Mouse (Mus musculus) ES-CJ7 (cell line): ENCODE data around the gene Orm1.
A peak's percentile ranks its signal among the peaks of the same experiment; 100 is the strongest.

ENCODE experiments used
- DNase-seq: peaks from one replicate; pipeline ENCODE4 v3.0.0; 2011; ENCODE audit warnings: low read depth, low spot score

The Orm1 gene

DNA sequence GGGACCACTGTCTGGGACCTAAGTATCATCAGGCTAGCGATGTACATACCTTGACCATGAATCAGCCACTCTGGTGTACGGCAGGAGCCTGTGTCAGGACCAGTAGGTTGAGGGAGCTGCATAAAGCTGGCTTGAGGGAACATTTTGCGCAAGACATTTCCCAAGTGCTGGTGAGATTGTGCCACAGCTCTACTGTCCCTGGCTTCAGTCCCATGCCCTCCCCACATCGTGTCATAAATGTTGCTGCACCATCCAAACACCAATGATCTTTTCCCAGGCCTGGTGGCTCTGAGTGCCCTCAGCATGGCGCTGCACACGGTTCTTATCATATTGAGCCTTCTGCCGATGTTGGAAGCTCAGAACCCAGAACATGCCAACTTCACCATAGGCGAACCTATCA lies at the start of gene Orm1:
TSS of gene Orm1 (plus strand) at position 266 of the 400 bp plus-strand sequence.
- no peak for DNase-seq

DNA sequence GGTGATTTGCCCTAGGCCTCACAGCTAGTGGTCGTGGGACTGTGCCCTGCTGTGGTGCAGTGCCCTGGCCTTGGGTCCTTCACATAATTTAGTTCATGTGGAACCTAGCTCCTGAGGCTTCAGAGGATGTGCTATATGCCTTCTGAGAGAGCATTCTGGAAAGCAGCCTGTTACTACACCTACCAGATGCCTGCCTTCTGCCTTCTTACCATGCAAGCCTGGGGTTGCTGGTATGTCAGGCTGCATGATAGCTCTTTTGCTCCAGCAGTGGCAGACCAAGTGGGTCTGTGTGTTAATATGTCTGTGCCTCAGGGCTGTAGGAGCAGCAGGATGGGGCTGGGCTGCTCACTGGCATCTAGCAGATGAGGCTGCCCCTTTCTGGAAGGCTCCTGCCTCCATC lies 48.7 kb upstream of the Orm1 start:
- no peak for DNase-seq

DNA sequence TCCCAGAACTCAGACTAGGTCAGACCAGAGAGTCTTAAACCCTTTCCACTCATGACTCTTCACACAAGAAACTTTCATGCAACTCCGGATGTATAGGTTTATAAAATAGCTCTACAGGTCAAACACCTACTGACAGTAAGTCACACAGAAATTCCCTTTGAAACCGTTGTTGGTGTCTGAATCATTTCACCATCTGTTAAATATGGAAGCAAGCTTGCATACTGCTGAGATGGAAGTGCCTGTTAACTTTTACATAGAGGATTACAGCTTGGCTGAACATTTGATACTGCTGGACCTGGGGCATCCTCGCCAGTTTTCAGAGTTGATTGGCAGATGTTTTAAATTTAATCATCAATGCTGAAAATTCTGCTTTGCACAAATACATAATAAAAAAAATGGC lies 48.1 kb upstream of the Orm1 start:
- DNase-seq, result no peak

DNA sequence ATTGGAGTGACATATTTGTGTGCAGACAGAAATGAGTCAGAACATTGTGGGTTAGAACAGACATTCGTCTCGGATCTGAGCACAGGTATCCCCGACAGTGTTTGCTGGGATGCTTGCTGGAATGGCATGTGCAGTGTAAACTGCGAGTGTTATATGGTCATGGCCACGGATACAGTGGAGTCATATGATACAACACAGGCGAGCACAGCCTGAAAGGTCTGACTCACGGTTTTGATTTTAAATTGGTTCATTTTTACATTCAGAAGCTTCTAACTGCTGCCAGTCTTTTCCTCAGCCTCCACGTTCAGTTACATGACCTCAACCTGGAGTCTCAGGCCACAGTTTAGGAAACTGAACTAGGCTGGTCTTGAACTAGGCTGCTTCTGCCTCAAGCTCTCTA lies 47.5 kb upstream of the Orm1 start:
- no peak for DNase-seq

DNA sequence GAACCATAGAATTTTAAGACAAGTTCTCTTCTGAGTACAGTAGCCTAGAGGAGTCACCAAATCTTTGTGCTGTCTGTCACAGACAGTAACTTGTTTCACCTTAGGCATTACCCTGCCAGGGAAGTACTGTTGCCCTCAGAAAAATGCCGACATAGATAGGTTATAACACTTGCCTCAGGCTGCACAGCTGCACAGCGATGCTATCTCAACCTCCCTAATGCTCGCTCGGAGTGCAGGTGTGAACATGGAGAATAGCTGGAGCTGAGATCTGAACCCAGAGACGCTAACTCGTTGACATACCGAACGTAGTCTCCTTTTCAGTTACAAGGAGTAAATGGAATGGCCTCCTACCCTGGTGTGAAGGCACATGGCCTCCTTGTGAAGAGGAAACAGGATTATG lies 46.2 kb upstream of the Orm1 start:
- no peak for DNase-seq

DNA sequence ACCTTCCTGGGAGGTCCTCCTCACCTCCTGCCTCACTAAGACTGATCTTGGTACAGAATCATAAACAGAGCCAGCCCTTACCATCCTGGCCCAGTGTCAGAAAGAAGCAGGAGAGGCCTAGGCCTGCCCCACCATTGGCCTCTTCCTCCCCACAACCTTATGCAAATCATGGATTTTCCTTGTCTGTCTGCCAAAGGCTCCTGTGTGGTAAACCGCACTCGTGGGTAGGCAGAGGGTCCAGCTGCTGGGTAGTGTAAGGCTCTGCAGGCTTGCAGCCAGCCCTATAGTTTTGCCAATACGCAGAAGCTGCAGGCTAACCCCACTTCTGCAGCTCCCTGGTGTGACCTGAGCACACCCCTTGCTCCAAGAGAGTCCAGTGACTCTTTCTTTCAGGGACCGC lies 41.7 kb upstream of the Orm1 start:
- DNase-seq, result no peak

DNA sequence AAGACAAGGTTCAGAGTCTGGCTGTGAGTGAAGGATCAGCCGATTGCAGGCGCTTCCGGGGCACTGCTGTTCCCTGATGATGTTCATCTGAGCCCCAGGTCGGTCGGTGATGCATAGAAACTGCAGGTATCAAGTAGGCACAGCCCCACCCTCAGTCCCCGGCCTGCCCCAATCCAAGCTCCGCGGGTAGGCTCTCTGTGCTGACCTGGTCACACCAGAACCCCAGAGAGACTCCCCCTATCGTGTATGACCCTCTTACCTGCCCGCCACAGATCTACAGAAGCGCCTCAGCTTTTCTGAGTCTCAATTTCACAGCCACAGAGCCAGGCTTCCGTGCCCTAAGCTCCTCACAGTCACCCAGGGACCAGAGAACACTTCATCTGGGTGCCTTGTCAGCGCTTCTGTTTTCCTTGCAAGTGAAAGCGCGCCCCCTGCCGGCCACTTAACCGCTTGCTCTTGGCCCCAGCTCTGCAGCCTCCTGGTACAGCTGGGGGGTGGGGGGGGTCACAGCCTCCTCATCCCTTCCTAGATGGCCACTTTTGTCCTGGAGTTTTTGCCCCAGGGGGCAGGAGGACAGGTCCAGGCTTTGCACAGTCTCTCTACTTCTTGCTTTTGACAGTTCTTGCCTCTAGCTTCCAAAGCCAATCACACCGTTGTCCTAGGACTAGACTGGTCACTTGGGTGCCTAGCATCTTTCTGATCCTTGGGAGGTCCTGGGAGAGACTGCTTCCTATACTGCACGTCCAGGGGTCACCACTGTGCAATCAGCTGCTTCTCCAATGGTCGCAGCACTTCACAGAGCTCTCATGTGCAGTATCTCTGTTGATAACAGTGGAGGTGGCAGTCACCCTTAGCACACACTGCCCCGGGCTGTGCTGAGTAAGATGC lies 36.9 kb upstream of the Orm1 start:
- peak; percentile 68 for DNase-seq

DNA sequence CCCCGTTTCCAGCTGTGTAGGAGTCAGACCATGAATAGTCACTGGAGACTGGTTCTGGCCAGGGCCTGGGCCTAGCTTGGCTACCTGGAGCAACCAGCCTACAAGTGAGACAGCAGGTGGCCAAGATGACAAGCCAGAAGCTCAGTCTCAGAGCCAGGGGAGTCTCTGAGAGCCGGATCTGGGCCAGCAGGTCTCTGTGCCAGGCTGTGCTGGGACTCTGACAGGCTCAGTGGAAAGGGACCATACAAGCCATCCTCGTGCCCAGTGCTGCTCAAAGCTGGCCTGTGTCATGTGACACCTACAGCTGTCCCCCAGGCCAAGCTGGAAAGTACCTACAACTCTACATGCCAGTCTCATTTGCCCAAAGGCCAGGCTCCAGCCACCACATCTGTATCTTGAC lies 36.0 kb upstream of the Orm1 start:
- no peak for DNase-seq

DNA sequence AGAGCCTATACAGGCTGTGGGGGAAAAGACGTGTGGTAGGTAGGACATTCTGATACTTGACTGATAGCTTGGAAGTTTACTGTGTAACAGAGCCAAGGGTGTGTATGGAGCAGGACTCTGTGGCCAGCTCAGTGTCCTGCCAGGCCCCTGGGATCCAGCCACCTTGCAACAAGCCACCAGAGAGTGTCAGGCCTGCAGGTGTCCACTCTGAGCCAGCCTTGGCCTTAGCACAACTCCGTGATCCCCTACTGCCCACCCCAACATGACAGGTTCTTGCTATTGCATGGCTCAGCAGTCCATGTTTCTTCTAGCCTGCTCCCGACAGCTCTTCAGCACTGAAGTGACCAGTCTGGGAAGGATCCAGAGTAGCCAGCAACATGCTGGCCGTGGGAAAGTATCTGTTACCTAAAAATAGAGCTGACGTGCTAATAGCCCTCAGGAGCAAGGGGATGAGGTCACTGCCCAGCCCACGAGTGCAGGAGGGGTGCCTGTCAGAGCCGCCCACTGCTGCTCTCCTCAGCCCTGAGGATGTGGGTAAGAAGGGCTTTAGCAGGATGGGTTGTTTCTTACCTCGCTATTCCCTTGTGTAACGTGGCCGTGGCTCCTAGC lies 34.0 kb upstream of the Orm1 start:
- DNase-seq, result no peak

DNA sequence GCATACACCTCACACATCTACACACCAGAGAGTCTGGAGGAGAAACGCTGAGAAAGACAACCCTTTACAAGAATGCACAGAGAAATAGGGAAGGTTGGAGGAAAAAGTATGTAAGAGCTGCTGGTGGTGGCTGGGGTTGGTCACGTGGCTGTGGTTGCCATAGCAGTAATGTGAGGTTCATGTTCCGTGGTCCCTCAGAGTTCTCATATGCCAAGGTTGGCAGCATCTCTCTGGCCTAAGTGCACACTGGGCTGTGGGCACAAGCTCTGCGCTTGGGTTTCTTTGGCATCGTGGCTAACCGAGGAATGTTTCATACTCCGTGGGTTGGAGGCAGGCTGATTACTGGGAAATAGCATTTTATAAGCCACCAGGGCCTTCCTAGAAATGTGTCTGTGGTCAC lies 32.9 kb upstream of the Orm1 start:
- no peak for DNase-seq

DNA sequence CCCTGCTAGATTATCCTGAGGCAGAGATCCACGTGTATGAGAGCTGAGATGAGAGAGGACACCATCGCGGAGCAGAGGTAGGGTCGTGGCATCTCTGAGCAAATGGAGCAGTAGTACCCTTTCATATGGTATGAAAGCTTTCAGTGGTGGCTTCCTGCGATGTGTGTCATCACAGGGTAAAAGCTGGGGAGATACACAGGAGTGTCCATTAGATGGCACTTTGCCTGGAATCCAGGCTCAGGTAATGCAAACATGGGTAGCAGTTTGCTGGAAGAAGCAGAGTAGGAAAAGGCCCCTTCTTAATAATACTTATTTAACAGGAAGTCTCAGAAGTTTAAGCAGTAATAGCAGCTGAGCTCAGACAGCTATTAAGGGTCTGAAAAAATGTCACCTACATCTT lies 30.3 kb upstream of the Orm1 start:
- no peak for DNase-seq

DNA sequence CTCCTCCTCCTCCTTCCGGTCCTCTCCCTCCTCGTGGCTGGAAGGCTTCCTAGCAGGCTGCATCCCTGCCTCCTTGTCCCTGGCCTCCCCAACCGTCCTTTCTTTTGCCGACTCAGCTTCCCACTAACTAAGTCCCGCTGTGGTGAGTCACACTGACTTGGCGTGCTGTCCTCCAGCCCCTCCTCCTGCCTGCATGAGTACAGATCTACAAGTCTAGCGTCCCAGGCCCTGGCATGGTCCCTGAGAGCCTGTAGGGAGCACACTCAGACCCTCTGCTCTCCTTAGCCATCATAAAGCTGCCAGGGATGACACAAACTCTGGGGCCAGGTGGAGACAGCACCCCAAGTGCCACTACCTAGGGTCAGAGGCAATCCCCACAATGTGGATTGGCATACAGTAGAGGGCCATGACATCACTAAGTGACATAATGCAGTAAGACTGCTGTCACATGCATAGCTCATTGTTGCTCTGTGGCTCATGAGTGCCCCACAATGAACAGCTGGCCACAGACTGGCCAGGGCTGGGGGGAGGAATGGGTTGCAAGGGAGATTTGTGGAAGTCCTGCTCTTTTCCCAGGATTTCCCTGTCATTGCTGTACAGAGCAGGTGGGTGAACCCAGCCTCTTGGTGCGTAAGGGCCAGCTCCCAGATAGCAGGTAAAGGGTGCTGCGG lies 28.1 kb upstream of the Orm1 start:
- no peak for DNase-seq

DNA sequence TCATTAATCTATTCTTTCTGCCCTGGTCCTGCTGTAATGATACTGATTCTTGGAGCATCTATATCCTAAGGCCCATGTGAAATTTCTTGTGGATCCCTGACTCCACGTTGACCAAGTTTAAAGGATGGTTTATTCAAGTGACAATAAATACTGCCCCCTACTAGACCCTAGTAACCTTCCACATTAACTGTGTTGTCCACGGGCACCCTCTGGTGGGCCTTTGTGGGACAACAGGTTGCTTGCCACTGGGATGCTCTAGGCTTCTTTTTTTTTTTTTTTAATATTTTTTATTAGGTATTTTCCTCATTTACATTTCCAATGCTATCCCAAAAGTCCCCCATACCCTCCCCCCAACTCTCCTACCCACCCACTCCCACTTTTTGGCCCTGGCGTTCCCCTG lies 24.8 kb upstream of the Orm1 start:
- peak; percentile 25 for DNase-seq

DNA sequence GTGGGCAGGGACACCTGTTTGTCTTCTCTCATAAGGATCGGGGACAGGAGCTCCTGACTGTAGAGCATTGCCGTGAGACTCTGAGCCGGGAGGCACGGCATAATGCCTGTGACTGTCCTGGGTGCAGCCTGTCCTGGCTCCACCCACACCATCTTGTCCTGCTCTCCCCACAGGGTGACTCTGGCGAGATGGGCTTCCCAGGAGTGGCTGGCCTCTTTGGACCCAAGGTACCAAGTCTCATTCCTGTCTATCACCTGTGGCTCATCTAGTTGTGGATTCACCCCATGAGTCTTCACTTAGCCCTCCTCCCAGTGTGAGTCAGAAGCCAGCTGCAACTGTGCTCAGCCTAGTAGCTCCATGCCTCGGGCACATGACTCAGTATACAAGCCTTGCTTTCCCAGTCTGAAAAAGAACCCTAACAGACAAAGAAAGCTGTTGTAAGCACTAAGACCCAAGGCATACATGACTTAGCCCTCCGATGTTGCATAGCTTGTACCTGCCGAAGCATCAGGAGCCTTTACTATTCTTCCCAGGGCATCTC lies 21.0 kb upstream of the Orm1 start:
- no peak for DNase-seq

DNA sequence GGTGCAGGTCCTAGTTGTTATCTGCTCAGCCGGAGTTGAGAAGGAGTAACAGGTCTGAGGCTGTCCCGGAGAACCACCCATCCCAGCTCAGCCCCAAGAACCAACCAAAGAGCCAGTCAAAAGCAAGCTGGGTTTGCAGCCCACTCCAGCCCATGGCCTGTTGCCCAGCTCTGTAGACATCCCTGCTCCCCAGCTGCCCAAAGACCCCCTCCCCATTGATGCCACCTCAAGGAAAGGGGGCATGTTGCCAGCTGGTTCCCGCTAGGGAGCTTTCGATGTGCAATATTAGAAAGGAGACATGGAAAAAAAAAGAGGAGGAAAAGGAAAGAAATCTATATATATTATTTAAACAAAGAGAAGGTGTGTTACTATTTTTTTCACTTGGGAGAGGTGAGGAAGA lies 11.0 kb upstream of the Orm1 start:
- no peak for DNase-seq

DNA sequence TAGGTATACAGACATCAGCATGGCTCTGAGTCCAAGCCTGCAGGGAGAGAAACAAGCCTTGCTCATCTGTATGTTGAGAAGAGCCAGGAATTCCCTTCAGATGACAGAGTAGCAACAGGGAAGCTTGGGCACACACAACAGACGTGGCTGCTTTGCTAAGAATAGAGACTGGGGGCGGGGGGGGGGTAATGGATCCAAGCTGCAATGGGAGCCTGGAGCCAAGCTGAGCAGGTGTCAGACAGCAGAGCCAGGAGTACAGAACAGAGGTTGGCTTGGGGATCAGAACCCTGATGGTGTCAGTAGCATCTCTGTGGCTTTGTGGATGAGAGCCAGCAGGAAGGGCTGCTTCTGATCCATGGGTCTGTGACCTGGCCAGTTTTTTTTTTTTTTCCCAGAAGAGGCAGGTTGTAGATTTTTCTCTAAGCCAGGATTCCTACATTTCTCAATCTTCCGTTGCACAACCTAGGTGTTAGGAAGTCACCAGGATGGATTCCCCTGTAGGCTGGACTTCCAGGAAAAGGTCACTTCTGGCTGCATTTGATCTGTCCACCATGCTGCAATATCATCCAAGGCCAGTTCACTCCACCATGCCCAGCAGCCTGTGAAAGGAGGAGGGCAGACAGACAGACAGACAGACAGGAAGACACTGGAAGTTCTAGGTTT lies 5.8 kb upstream of the Orm1 start:
- DNase-seq, result no peak

DNA sequence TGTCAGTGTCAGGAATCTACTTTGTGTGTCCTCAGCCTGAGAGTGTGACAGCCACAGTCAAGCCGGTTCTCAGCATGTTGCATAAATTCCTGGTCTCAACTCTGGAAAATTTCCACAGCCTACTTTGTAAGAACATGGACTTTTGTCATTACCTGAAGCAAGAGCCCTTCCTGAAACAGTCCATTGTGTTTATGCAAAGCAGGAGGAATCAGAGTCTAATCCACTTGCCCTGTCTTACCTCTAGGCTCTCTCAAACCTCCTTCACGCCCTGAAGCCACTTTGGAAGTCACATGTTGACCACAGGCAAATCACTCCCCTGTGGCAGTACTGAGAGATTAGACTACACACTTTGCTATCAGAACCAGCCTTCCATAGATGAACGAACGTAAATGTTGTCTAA lies 1.9 kb upstream of the Orm1 start:
- DNase-seq, result peak; percentile 43

DNA sequence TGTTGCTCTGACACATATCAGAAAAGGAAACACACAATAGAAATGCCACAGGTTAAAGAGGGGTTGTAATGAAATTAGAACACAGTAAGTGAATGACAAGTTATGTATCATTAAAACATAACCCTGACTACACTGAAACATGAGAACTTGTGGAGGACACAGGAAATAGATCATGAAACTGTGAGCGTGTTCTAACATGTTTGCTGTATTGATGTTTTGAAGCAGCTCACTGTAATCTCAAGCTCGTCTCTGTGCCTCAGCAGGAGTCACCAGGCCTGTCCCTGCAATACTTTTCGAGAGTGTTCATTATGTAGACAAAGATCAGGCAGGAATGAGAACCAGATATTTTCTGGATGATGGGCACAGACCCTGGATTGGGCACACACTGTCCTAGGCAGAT lies 752 bp upstream of the Orm1 start:
- no peak for DNase-seq

DNA sequence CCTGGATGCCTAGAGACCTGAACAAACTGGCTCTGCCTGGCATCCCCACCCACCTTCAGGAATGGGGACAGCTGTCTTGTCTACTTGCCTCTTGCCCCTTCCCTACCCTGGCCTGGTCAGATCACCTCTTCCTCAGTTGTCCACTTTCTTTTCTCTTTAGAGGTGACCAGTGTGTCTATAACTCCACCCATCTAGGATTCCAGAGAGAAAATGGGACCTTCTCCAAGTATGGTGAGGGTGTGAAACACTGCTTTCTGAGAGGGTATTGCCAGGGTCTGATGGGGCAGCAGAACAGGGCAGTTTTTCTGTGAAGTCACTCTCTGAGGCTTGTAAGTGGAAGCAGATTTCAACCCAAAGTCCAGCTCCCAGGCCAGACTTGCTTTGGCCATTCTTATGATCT lies 901 bp downstream of the Orm1 start:
- DNase-seq, result no peak

DNA sequence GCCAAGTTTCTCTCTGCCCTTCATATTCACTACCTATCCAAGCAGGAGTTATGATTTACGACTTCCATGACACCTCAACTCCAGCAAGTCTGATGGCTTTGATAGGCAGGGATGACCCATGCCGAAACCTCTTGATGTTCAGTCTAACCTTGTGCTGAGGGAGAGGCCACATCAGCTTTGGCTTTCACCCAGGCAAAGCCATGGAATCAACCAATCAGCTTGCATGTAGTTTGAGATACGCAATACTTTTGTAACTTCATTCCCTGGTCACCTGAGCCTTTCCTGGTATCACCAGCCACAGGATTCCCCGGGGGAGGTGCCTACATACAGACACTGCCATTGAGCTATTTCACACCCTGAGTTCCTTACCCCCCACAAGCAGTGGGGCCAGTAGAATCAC lies 2.3 kb downstream of the Orm1 start:
- no peak for DNase-seq

DNA sequence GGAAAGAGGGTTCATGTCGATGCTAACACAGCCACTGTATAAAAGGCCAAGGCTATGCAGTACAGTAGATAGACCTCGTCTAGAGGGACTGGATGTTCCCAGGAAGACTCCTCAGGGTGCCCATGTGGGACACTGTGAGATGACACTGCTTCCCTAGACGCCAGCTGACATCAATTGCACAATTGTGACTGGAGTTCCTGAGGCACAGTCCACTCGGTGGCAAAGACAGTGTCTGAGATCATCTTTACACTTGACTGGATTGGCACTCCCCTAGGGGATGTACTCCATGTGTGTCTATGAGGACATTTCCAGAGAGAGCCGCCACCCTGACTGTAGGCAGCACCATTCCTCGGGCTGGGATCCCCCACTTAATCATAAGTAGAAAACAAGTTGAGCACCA lies 4.2 kb downstream of the Orm1 start:
- DNase-seq, result no peak
